Mouse (Mus musculus) splenic B cell, adult 2 months (primary cell): ENCODE results near the gene Kcnj13.

Source experiments
- DNase-seq: peaks from one replicate; pipeline ENCODE4 v3.0.0-alpha.2; 2011; ENCODE audit warnings: low read depth, low spot score
- H3K27me3 ChIP-seq: 2 replicates; pipeline ENCODE4 v1.6.1; 2012; ENCODE audit warnings: mild to moderate bottlenecking, low read length, moderate library complexity, mixed read lengths; ENCODE audit not compliant: control insufficient read depth, poor library complexity, insufficient read depth, severe bottlenecking
- H3K36me3 ChIP-seq: 2 replicates; pipeline ENCODE4 v1.6.1; 2012; ENCODE audit warnings: mild to moderate bottlenecking, low read length, moderate library complexity, mixed read lengths; ENCODE audit not compliant: control insufficient read depth, poor library complexity, insufficient read depth, severe bottlenecking

The Kcnj13 gene

GRCm38 (mm10) chr1:87394594-87394993 lies at the start of gene Kcnj13:
TSS of gene Kcnj13 (minus strand) at chr1:87394729.
- peaks cover 4% of the 10 kb centered on the region; the same call in 1 of the 2 replicates for H3K36me3 ChIP-seq
- H3K27me3 ChIP-seq: no peaks in the 10 kb centered on the region
- no peak for DNase-seq

GRCm38 (mm10) chr1:87436583-87436982 lies 42.1 kb upstream of the Kcnj13 start:
- H3K27me3 ChIP-seq: no peaks in the 10 kb centered on the region

GRCm38 (mm10) chr1:87435125-87435524 lies 40.6 kb upstream of the Kcnj13 start:
- DNase-seq: no peak
- H3K36me3 ChIP-seq: peaks cover 18% of the 10 kb centered on the region
- H3K27me3 ChIP-seq: no peaks in the 10 kb centered on the region

More at GRCm38 (mm10) chr1:87436583-87436982, 42.1 kb upstream of the Kcnj13 start:
- DNase-seq: no peak
- H3K36me3 ChIP-seq: peaks cover 20% of the 10 kb centered on the region

GRCm38 (mm10) chr1:87418733-87419132 lies 24.2 kb upstream of the Kcnj13 start:
- H3K36me3 ChIP-seq: peaks cover 6% of the 10 kb centered on the region; the same call in 1 of the 2 replicates
- DNase-seq: peak; percentile 79
- H3K27me3 ChIP-seq: no peaks in the 10 kb centered on the region

GRCm38 (mm10) chr1:87409380-87409779 lies 14.9 kb upstream of the Kcnj13 start:
- DNase-seq: no peak
- no peaks in the 10 kb centered on the region for H3K27me3 ChIP-seq
- H3K36me3 ChIP-seq: peaks cover 10% of the 10 kb centered on the region

GRCm38 (mm10) chr1:87406012-87406411 lies 11.5 kb upstream of the Kcnj13 start:
- Histone ChIP-seq H3K27me3 (no peaks in the 10 kb centered on the region), H3K36me3 (peaks cover 12% of the 10 kb centered on the region)
- no peak for DNase-seq

GRCm38 (mm10) chr1:87404710-87405109 lies 10.2 kb upstream of the Kcnj13 start:
- no peak for DNase-seq
- Histone ChIP-seq H3K36me3 (peaks cover 12% of the 10 kb centered on the region), H3K27me3 (no peaks in the 10 kb centered on the region)

GRCm38 (mm10) chr1:87396923-87397586 lies 2.5 kb upstream of the Kcnj13 start:
- H3K27me3 ChIP-seq: no peaks in the 10 kb centered on the region
- peaks cover 2% of the 10 kb centered on the region; the same call in 1 of the 2 replicates for H3K36me3 ChIP-seq
- no peak for DNase-seq

- Histone ChIP-seq H3K27me3 (no peaks in the 10 kb centered on the region), H3K36me3 (peaks cover 8% of the 10 kb centered on the region)
- DNase-seq: no peak
Observed at GRCm38 (mm10) chr1:87393444-87394195, 909 bp downstream of the Kcnj13 start.

- Histone ChIP-seq H3K27me3 (no peaks in the 10 kb centered on the region), H3K36me3 (peaks cover 6% of the 10 kb centered on the region)
- no peak for DNase-seq
Observed at GRCm38 (mm10) chr1:87386436-87387092, 8.0 kb downstream of the Kcnj13 start.

GRCm38 (mm10) chr1:87381152-87381551 lies 13.4 kb downstream of the Kcnj13 start:
- no peak for DNase-seq
- H3K27me3 ChIP-seq: no peaks in the 10 kb centered on the region
- H3K36me3 ChIP-seq: peaks cover 2% of the 10 kb centered on the region; the same call in 1 of the 2 replicates

GRCm38 (mm10) chr1:87379919-87380318 lies 14.6 kb downstream of the Kcnj13 start:
- peaks cover 2% of the 10 kb centered on the region; the same call in 1 of the 2 replicates for H3K36me3 ChIP-seq
- H3K27me3 ChIP-seq: no peaks in the 10 kb centered on the region
- DNase-seq: peak; percentile 12

- Histone ChIP-seq H3K36me3 (peaks cover 2% of the 10 kb centered on the region), H3K27me3 (no peaks in the 10 kb centered on the region)
- no peak for DNase-seq
Observed at GRCm38 (mm10) chr1:87378024-87378560, 16.4 kb downstream of the Kcnj13 start.

- Histone ChIP-seq H3K27me3 (no peaks in the 10 kb centered on the region), H3K36me3 (peaks cover 6% of the 10 kb centered on the region; the same call in 1 of the 2 replicates)
- no peak for DNase-seq
Observed at GRCm38 (mm10) chr1:87360276-87360675, 34.3 kb downstream of the Kcnj13 start.
